Mouse (Mus musculus) lung, embryonic 15.5 days (tissue): ENCODE measurements around the gene Map3k6. TPM values are rescaled to one million over a fixed set of nuclear protein-coding genes. Genes with fewer than 3 reads are reported as not detected.

Experiments used
- ATAC-seq: fragments of 200-750 bp; cut with Nextera tagmentation; 2 replicates; pipeline ENCODE4 v1.8.0; 2017; ENCODE audit warnings: moderate number of reproducible peaks, borderline replicate concordance; ENCODE audit not compliant: low FRiP score, low TSS enrichment; ENCODE audit errors: extremely low read depth
- H3K27ac ChIP-seq: fragments of 300-500 bp; sonication (generic); 2 replicates; pipeline ENCODE4 v1.5.1; 2015; ENCODE audit warnings: moderate library complexity, mild to moderate bottlenecking, inconsistent platforms
- H3K27me3 ChIP-seq: fragments of 300-500 bp; sonication (generic); 2 replicates; pipeline ENCODE4 v1.6.1; 2015; ENCODE audit warnings: inconsistent platforms
- H3K36me3 ChIP-seq: fragments of 300-500 bp; sonication (generic); 2 replicates; pipeline ENCODE4 v1.6.1; 2015; ENCODE audit warnings: inconsistent platforms
- H3K4me1 ChIP-seq: fragments of 300-500 bp; sonication (generic); 2 replicates; pipeline ENCODE4 v1.6.1; 2015; ENCODE audit warnings: inconsistent platforms
- H3K4me2 ChIP-seq: fragments of 300-500 bp; sonication (generic); 2 replicates; pipeline ENCODE4 v1.6.1; 2015; ENCODE audit warnings: inconsistent platforms, mild to moderate bottlenecking, moderate library complexity
- H3K4me3 ChIP-seq: fragments of 300-500 bp; sonication (generic); 2 replicates; pipeline ENCODE4 v1.5.1; 2015; ENCODE audit warnings: mild to moderate bottlenecking, inconsistent platforms
- H3K9ac ChIP-seq: fragments of 300-500 bp; sonication (generic); 2 replicates; pipeline ENCODE4 v1.6.1; 2015; ENCODE audit warnings: inconsistent platforms
- H3K9me3 ChIP-seq: fragments of 300-500 bp; sonication (generic); 2 replicates; pipeline ENCODE4 v1.6.1; 2016; ENCODE audit warnings: inconsistent platforms
- WGBS: fragments of 180-500 bp; shearing (Covaris S2); methylation state at CpG from one replicate; pipeline ENCODE4 v1.1.7; 2015; 5-methylcytosine and 5-hydroxymethylcytosine counted together
- polyA plus RNA-seq: library from polyadenylated mRNA; unstranded; fragments of >200 nt; fragmentation: Nextera tagmentation; extraction: Ambion mirVana; gene quantifications from 2 replicates; pipeline ENCODE4 v1.2.1, GENCODE M21; 2015

The Map3k6 gene
- polyA plus RNA-seq, 1 experiment from 2014 or later: 3.0 TPM

DNA sequence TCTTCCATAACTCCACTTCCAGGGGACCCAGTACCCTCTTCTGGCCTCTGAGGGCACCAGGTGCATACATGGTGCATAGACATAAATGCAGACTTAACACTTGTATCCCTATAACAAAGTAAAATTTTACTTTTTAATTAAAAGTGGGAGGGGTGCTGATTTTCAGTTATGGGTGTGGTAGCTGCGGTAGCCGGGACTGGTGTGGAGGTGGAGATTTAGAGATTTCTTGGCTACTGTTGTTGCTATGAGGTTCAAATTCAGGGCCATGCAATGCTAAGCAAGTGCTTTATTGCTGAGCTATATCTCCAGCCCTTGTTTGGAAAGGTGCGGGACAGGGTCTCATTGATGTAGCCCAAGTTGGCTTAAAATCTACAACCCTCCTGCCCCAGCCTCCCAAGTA, 21.9 kb upstream of the Map3k6 start:
- no peaks in the 10 kb centered on the region for H3K9me3 ChIP-seq
- no peak overlapping the region for H3K4me2 ChIP-seq
- no peak for ATAC-seq
- no peak overlapping the region for H3K4me3 ChIP-seq
- no peak overlapping the region for H3K9ac ChIP-seq
- WGBS: 85% methylated on average over 3 of the region's 3 CpGs
- H3K36me3 ChIP-seq: no peaks in the 10 kb centered on the region
- H3K27ac ChIP-seq: no peak overlapping the region
- peaks cover 9% of the 10 kb centered on the region; the same call in 1 of the 2 replicates for H3K4me1 ChIP-seq
- peaks cover 39% of the 10 kb centered on the region for H3K27me3 ChIP-seq

- Histone ChIP-seq H3K36me3 (no peaks in the 10 kb centered on the region), H3K27me3 (peaks cover 32% of the 10 kb centered on the region), H3K4me2 (peak overlapping the region; percentile 77), H3K9me3 (no peaks in the 10 kb centered on the region), H3K9ac (peak overlapping the region; percentile 41), H3K4me3 (peak overlapping the region; percentile 42), H3K27ac (no peak overlapping the region), H3K4me1 (peaks cover 13% of the 10 kb centered on the region; the same call in 1 of the 2 replicates)
- ATAC-seq: peak; percentile 29; the same call in 1 of the 2 replicates
- WGBS: 5% methylated on average over 19 of the region's 25 CpGs
These were observed 20.0 kb upstream of the Map3k6 start for GRCm38 (mm10) chr4:133220656-133221055.

- H3K9me3 ChIP-seq: no peaks in the 10 kb centered on the region
- H3K4me2 ChIP-seq: no peak overlapping the region
- no peak overlapping the region for H3K27ac ChIP-seq
- H3K27me3 ChIP-seq: peaks cover 32% of the 10 kb centered on the region
- no peaks in the 10 kb centered on the region for H3K36me3 ChIP-seq
- no peak overlapping the region for H3K4me3 ChIP-seq
- H3K9ac ChIP-seq: no peak overlapping the region
- ATAC-seq: no peak
- peaks cover 13% of the 10 kb centered on the region; the same call in 1 of the 2 replicates for H3K4me1 ChIP-seq
- 83% methylated on average over 8 of the region's 8 CpGs for WGBS
These were observed 18.9 kb upstream of the Map3k6 start for GRCm38 (mm10) chr4:133221701-133222100.

- no peak overlapping the region for H3K4me2 ChIP-seq
- H3K27ac ChIP-seq: no peak overlapping the region; the same call in 1 of the 2 replicates
- WGBS: 52% methylated on average over 5 of the region's 5 CpGs
- H3K9me3 ChIP-seq: no peaks in the 10 kb centered on the region
- H3K4me1 ChIP-seq: peaks cover 13% of the 10 kb centered on the region; the same call in 1 of the 2 replicates
- no peak overlapping the region for H3K4me3 ChIP-seq
- H3K27me3 ChIP-seq: peaks cover 27% of the 10 kb centered on the region
- ATAC-seq: no peak
- no peak overlapping the region for H3K9ac ChIP-seq
- no peaks in the 10 kb centered on the region for H3K36me3 ChIP-seq
These were observed 16.7 kb upstream of the Map3k6 start for GRCm38 (mm10) chr4:133223875-133224274.

DNA sequence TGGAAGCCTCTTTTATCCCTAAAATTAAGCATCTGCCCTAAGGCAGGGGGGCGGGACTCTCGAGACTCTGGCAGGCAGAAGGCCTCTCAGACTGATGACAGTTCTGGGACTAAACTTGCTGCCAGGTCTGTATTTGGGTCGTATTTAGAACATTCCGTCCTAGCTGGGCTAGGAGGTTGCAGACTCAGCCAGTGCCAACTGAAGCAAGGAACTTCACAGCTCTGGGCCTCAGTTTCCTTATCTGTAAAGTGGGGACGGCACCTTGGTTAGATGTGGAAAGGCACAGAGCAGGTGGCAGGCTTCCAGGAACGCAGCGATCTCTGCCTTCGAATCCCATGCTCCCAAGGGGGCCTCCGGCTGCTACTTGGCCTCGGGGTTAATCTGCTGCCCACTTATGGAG, 14.5 kb upstream of the Map3k6 start:
- 63% methylated on average over 10 of the region's 10 CpGs for WGBS
- Histone ChIP-seq H3K27ac (no peak overlapping the region), H3K4me3 (no peak overlapping the region), H3K36me3 (no peaks in the 10 kb centered on the region), H3K27me3 (peaks cover 9% of the 10 kb centered on the region; the same call in 1 of the 2 replicates), H3K9me3 (no peaks in the 10 kb centered on the region), H3K4me2 (no peak overlapping the region), H3K4me1 (peaks cover 8% of the 10 kb centered on the region; the same call in 1 of the 2 replicates), H3K9ac (no peak overlapping the region)
- ATAC-seq: no peak

GRCm38 (mm10) chr4:133227636-133228035, 13.0 kb upstream of the Map3k6 start:
- no peak for ATAC-seq
- no peaks in the 10 kb centered on the region for H3K27me3 ChIP-seq
- WGBS: 73% methylated on average over 8 of the region's 8 CpGs

DNA sequence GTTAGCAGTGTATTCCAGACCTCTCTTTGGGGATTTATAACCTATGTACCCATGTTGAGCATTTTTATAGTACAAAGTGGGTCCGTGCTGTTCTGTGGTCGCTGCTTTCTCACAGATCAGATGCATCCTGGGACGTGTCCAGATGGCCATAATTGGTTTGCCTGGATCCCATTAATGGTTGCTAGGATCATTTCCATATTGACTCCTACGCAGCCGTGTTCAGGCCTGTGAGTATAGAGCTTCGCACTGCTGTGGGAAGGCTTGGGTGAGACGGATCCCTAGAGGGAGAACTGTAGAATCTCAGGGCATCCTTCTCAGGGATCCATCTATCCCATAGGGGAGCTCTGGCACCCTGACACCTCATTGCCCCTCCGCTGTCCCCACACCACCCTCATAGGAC, 11.0 kb upstream of the Map3k6 start:
- H3K4me2 ChIP-seq: no peak overlapping the region
- no peaks in the 10 kb centered on the region for H3K36me3 ChIP-seq
- H3K4me1 ChIP-seq: no peaks in the 10 kb centered on the region
- no peak overlapping the region for H3K4me3 ChIP-seq
- ATAC-seq: no peak
- no peak overlapping the region for H3K27ac ChIP-seq
- H3K9ac ChIP-seq: no peak overlapping the region
- no peaks in the 10 kb centered on the region for H3K27me3 ChIP-seq
- 80% methylated on average over 8 of the region's 8 CpGs for WGBS
- H3K9me3 ChIP-seq: no peaks in the 10 kb centered on the region

More at GRCm38 (mm10) chr4:133227636-133228035, 13.0 kb upstream of the Map3k6 start:
- Histone ChIP-seq H3K4me1 (peaks cover 8% of the 10 kb centered on the region; the same call in 1 of the 2 replicates), H3K36me3 (no peaks in the 10 kb centered on the region), H3K27ac (no peak overlapping the region), H3K9me3 (no peaks in the 10 kb centered on the region), H3K9ac (no peak overlapping the region), H3K4me2 (no peak overlapping the region), H3K4me3 (no peak overlapping the region)

GRCm38 (mm10) chr4:133233285-133233976, 7.2 kb upstream of the Map3k6 start:
- H3K9me3 ChIP-seq: no peaks in the 10 kb centered on the region
- no peak overlapping the region for H3K9ac ChIP-seq
- no peak overlapping the region for H3K27ac ChIP-seq
- ATAC-seq: no peak
- no peaks in the 10 kb centered on the region for H3K36me3 ChIP-seq
- no peak overlapping the region for H3K4me2 ChIP-seq
- H3K27me3 ChIP-seq: no peaks in the 10 kb centered on the region
- H3K4me1 ChIP-seq: no peaks in the 10 kb centered on the region
- H3K4me3 ChIP-seq: no peak overlapping the region
- WGBS: 27% methylated on average over 10 of the region's 10 CpGs

- Histone ChIP-seq H3K4me2 (no peak overlapping the region), H3K9ac (no peak overlapping the region), H3K9me3 (no peaks in the 10 kb centered on the region), H3K4me3 (no peak overlapping the region), H3K27me3 (no peaks in the 10 kb centered on the region), H3K4me1 (no peaks in the 10 kb centered on the region), H3K27ac (no peak overlapping the region), H3K36me3 (no peaks in the 10 kb centered on the region)
- 52% methylated on average over 5 of the region's 5 CpGs for WGBS
- ATAC-seq: no peak
These were observed 5.8 kb upstream of the Map3k6 start for GRCm38 (mm10) chr4:133234771-133235170.

GRCm38 (mm10) chr4:133235415-133235814, 5.2 kb upstream of the Map3k6 start:
- 77% methylated on average over 5 of the region's 5 CpGs for WGBS
- ATAC-seq: no peak
- Histone ChIP-seq H3K36me3 (no peaks in the 10 kb centered on the region), H3K9me3 (no peaks in the 10 kb centered on the region), H3K27ac (no peak overlapping the region), H3K4me2 (no peak overlapping the region), H3K27me3 (no peaks in the 10 kb centered on the region), H3K9ac (no peak overlapping the region), H3K4me1 (peaks cover 1% of the 10 kb centered on the region), H3K4me3 (no peak overlapping the region)

- H3K4me2 ChIP-seq: no peak overlapping the region
- 0 out of 2 replicates have a peak, but pooled peaks cover 8% of the 10 kb centered on the region for H3K27me3 ChIP-seq
- H3K36me3 ChIP-seq: no peaks in the 10 kb centered on the region
- no peak overlapping the region for H3K9ac ChIP-seq
- H3K9me3 ChIP-seq: no peaks in the 10 kb centered on the region
- ATAC-seq: no peak
- H3K27ac ChIP-seq: no peak overlapping the region
- H3K4me1 ChIP-seq: peaks cover 11% of the 10 kb centered on the region
- H3K4me3 ChIP-seq: no peak overlapping the region
- 57% methylated on average over 4 of the region's 4 CpGs for WGBS
These were observed 2.7 kb upstream of the Map3k6 start for GRCm38 (mm10) chr4:133237911-133238310.
